Mouse (Mus musculus): ENCODE data around the gene Inha.

Inha gene

DNA sequence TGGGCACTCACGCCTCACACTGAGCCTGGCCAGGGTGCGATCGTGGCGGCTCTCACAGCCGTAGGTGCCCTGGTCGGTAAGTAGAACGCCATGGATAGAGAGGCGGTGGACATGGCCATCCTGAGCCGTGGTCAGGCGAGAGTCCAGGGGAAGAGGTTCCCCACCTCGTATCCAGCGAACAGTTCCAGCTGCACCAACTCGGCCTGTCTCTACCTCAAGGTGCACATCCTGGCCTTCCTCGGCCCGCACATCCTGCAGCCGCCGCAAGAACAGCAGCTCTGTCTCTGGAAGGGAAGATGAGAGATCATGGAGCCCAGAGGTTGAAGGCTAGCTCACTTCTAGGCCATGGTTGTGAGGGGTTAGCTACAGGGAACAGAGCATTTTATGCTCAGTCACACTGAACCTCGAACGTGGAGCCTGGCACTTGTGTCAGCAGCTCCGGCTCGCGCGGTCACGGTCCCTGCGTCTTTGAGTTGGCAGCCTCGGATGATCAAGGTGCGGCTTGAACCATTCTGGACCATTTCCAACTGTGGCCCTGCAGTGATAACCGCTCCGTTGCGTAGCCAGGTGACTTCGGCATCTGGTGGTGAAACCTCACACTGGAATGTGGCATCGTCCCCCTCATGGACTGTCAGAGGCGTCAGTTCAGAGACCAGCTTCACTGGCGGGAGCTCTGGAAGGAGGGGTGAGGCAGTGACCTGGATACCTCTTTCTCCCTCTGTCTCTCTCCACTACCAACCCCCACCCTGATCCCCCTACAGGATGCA lies 15.9 kb upstream of the Inha start:
- DNase-seq (ENCODE audit: low read depth) = no peak

DNA sequence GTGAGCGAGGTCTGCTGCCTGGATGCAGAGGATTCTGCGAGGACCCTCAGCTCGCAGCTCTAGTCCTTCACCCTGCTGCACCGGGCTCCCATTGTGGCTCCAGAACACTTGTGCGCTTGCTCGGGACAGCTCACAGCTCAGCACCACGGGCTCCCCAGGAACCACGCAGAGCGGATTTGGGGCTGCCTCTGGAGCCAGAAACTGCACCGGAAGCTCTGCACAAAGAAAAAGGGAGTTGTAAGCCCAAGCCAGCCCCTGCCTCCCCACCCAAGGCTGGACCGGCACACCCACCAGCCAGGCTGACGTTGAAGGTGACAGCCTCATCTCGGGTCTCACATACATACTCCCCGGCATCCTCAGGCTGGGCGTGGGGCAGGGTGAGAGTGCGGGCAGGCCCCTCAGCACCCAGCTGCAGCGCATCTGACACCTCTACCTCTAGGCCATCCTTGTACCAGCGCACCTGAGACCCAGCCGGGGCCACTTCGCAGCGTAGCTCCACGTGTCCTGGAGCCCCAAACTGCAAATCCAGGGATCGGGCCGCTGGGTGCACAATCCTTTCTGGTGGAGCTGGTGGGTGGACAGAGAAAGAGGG lies 14.2 kb upstream of the Inha start:
- no peak for DNase-seq (ENCODE audit: low read depth)

- no peak for DNase-seq (ENCODE audit: low read depth)
Measured at GRCm38 (mm10) chr1:75494878-75495548, 11.9 kb upstream of the Inha start.

DNA sequence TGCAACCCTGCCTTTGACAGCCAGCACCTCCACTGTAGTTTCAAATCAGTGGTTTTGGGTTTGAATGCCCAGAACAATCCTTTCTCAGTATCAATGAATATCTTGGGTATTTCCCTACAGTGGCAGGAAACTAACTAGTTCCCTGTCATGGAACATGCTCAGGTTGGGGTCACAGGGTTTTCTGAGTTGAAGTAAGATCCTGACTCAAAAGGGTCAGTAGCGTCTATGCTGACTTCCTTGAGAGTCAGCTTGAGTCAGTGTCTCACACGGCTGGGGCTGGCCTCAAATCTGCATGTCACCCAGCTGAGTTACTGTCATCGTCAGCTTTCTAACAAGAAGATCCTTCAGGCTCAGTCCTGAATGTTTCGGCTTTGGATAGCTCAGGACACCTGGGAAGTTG lies 8.0 kb upstream of the Inha start:
- no peak for DNase-seq (ENCODE audit: low read depth)

GRCm38 (mm10) chr1:75499441-75499840 lies 7.4 kb upstream of the Inha start:
- DNase-seq (ENCODE audit: low read depth) = no peak

DNA sequence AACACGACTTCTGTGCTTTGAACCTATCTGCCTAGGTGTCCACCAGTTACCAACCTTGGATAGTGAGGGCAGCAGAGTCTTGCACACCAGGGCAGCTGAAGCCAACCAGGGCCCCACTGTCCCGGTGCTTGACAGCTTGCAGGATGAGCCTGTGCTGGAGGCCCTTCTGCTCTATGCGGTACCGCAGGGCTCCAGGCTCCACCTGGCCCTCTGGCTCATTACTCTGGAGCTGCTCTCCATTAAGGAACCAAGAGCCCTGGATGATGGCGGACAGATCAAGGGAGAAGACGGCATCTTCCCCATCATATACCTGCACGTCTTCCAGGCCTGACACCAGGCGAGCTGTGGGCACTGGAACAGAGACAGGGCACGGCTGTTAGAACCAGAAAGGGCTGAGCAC lies 5.0 kb upstream of the Inha start:
- DNase-seq (ENCODE audit: low read depth) = no peak

DNA sequence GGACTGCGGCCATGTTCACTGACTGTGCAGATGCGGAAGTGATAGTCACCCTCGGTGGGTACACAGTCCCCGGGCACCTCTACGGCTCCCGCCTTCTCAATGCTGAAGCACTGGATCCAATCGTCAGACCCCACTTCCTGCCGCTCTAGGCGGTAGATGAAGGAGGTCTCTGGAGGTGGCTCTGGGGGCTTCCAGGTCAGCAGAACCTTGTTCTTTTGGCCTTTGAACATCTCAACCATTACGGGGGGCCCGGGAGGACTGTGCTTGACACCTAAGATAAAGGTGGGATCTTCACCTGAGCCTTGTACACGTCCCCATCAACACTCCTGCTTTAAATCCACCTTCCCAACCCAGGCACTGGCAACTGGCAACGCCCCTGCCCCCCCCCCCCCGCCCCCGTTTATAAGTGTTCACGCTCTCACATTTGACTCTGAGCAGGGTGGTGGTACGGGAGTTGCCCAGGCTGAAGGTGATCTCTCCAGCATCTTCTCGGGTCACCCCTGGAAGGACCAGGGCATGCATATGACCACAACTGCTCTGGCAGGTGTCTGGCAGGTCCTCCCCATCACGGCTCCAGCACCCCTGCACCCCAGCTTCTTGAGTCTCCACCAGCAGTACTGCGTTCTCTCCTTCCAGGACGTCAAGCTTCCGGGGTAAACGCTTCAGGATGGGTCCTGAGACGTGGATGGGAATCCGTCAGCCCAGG lies 3.8 kb upstream of the Inha start:
- no peak for DNase-seq (ENCODE audit: low read depth)

GRCm38 (mm10) chr1:75503651-75503980 lies 3.3 kb upstream of the Inha start:
- no peak for DNase-seq (ENCODE audit: low read depth)

DNA sequence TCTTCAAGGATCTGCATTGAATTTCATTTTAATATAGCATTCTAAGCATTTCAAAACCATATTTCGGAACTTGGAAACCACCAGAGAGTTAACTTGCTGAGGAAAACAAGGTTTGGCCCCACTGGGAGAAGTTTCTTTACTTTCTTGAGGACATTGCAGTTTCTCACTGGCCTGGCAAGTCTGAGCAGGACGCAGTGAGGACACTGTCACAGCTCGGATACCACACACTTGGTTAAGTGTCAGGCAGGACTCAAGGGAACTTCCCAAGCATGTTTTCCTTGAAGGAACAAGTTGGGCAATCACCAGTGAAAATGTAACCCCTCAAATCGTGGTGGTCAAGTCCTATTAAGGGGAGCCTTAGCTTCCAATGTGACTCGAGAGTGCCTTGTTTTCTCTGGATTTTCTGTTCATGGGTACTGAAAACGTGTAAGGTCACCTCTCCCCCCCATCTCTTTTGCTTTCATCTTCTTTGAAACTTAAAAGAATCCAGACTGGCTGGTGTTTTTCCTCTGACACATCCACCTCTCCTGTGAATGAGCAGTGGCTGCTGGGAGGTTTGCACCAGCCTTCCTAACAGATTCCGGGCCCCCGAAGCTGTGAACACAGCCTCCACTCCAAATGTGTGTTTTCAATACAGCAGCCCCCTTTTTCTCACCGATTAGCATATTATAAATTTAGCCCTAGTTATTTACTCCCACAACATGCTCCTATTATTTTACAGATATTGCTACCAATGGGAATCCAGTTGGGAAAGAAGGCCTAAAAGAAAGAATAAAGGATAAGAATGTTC lies 2.4 kb upstream of the Inha start:
- no peak for DNase-seq (ENCODE audit: low read depth)

DNA sequence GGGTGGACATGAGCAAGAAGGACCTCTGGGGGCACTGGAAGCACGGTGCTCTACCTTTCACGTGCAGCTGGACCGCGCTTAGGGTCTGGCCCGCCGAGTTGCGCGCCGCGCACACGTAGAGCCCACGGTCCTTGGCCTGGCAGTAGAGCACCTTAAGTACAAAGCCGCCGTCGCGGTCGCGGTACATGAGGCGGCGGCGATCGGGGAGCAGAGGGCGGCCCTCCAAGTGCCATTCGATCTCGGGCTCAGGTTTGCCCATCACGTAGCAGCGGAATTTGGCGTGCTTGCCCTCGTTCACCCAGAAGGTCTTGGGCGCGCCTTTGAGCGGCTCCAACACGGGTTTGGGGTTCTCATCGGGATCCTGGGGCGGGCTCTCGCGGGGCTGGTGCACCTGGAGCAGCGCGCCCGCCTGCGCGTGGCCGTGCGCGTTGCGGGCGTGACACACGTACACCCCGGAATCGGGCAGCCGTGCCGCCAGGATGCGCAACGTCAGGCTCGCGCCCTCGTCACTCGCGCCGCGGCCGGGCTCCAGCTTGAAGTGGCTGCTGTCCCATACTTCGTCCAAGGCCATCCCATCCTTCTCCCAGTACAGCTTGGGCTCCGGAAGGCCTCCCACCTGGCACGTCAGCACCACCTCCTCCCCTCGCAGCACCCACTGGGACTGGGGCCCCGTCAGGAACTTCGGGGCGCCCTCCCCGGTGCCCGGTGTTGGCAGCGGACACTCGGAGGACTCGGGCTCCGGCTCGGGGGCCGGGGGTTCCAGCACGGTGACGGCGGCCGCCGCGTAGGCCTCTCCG lies 1.5 kb upstream of the Inha start:
- no peak for DNase-seq (ENCODE audit: low read depth)

DNA sequence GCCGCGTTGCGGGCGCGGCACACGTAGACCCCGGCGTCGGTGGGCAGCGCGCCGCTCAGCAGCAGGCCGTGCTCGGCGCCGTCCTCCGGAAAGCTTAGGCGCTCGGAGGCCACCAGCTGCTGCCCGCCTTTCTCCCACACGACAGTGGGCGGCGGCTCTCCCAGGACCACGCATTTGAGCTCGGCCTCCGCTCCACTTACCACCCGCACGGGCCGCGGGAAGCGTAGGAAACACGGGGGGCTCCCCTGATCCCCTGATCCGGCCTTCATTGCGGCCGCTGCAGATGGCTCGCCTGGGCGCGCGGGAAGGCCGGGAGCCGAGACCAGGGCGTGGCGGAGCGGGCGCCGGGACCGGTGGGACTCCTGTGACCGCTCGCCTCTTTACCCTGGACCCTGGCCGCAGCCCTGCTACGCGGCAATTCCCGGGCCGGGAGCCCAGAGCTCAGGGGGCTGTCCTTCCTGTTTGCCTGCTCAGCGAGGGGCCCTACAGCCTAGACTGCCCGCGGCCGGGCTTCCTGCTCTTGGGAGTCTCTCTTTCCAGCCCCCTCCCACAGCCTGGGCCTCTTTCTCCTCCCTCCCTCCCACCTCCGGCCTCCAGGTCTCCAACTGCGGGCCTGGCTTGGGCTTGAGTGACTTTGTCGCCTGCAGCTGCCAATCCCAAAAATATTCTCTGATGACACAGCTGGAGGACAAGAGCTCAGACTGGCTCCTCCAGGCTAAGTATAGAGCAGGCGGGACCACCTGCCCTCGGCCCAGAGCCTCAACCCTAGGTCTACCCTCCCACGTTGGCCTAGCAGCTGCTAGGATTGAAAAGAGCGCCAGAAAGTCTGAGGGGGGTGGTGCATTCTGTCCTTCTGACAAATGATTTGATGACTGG lies 683 bp upstream of the Inha start, which contains the start of gene Obsl1:
TSS of gene Obsl1 (minus strand) at position 497 of the 876 bp plus-strand sequence.
- no peak for DNase-seq (ENCODE audit: low read depth)

- no peak for DNase-seq (ENCODE audit: low read depth)
Measured at GRCm38 (mm10) chr1:75509586-75509985, 2.7 kb downstream of the Inha start.

- no peak for DNase-seq (ENCODE audit: low read depth)
Measured at GRCm38 (mm10) chr1:75510154-75510553, 3.3 kb downstream of the Inha start.

DNA sequence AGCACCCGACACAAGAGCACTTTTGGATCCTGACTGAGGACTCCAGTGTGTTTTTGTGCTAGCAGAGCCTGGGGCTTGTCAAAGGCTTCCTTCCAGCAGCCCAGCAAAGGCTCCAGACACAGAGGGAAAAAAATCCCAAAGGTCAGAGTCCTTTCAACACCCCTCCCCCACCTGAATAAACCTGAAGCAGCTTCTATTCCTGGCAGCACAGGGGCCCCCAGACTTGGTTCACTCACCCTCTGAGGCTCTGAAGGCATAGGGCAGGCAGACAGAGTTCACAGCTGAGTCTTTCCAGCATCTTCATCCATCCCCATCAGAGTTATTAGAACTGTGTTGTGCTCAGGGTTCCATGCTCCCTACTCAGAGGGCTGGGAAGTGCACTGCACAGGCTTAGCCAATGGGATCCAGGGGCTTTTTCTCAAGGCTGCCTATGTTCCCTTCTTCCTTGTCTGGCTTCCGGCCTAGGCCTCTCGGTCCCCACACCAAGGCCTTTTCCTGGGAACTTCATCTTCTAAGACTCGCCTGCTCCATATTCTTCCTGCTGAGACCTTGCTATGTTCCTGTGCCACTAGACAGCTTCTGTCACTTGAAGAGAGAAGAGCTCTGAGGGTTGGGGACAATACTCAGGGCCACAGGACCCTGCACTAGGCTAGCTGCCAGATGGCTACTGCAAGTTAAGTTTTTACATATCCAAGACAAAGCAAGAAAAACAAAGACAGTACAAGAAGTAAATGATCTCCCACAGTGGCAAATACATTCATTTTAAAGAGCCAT lies 4.7 kb downstream of the Inha start:
- DNase-seq (ENCODE audit: low read depth) = no peak

- DNase-seq (ENCODE audit: low read depth) = no peak
Measured at GRCm38 (mm10) chr1:75512550-75512949, 5.7 kb downstream of the Inha start.

- no peak for DNase-seq (ENCODE audit: low read depth)
Measured at GRCm38 (mm10) chr1:75516703-75517380, 10.0 kb downstream of the Inha start.

DNA sequence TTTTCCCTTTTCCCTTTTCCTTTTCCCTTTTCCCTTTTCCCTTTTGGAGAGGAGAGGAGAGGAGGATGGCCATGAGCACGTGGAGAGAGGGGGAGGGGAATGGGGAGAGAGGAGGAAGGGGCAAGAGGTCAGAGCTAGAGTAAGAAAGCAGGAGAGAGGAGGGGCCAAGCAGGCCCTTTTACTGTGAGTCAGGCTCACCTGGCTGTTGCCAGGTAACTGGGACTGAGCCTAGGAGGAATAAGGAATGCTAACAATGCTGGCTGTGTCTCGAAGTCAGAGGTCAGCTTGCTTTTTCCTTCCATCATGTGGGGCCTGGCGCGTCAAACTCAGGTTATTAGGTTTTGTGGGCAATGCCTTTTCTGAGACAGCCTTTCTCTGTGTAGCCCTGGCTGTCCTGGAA lies 11.1 kb downstream of the Inha start:
- DNase-seq (ENCODE audit: low read depth) = no peak

DNA sequence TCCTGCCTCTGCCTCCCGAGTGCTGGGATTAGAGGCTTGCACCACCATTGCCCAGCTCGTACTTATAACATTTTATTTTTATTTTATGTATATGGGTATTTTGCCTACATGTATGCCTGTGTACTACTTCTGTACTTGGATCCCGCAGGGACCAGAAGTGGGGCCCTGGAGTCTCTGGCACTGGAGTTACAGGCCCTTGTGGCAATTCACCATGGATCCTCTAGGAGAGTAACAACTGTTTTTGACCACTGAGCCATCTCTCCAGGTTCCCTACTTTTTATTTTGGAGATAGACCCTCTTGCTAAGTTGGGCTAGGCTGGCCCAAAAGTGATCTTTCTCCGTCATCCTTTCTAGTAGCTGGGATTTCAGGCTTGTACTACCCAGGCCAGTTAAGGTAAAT lies 11.6 kb downstream of the Inha start:
- DNase-seq (ENCODE audit: low read depth) = no peak

DNA sequence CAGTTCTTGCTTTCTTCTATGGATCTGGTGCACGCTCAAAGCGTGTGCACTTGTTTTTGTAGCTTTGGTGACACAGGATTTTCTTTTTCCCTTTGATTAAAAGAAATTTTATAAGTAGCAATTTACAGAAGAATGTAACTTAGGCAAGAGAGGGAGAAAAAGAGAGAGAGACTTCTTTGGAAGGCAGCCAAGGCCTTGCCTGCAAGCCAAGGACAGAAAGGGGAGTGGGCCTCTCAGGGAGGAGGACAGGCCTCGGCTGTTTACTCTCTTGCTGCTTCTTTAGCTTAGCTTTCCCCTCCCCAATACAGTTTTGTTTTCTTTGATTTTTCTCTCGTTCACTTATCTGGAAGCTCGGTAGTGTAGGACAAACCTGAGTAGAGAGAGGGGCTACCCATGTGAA lies 12.7 kb downstream of the Inha start:
- DNase-seq (ENCODE audit: low read depth) = no peak
